Mouse (Mus musculus): ENCODE measurements around the gene Usf3.

DNA sequence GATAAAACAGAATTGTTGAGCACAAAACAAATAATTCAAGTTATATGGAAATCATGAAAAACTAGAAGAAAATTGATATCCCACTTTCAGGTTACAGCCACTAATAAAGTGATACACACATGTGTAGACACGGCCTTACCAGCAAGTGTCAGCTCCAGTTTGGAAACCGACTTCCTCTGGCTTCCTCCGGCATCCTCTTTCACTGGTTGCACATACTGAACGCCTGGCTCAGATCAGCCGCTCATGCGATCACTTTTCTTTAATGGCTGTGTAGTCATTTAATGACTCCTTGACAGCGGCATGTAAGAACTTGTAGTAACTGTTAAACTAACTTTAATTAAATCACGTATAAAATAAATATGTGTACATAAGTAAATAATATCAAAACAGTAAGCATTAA lies 32.9 kb downstream of the Usf3 start:
- TF ChIP-seq CTCF (IDR thresholded peaks at IDR 0.05; ENCODE audit: control insufficient read depth, insufficient read depth, low read length) (no peak), POLR2A (IDR thresholded peaks at IDR 0.05; ENCODE audit: borderline replicate concordance, control insufficient read depth, low read depth, low read length) (no peak)
